Mouse (Mus musculus): ENCODE measurements at regions not wholly inside any gene's neighbourhood (a gene's known extent, or its start where the extent isn't known, plus 50 kb on each side); places are given as distances from the start of the nearest gene placed in this dataset.
"Not testable (repeated sequence)": the region's sequence is repeated elsewhere in the genome, so short reads cannot be mapped to it uniquely, and the experiment has no call there.

DNA sequence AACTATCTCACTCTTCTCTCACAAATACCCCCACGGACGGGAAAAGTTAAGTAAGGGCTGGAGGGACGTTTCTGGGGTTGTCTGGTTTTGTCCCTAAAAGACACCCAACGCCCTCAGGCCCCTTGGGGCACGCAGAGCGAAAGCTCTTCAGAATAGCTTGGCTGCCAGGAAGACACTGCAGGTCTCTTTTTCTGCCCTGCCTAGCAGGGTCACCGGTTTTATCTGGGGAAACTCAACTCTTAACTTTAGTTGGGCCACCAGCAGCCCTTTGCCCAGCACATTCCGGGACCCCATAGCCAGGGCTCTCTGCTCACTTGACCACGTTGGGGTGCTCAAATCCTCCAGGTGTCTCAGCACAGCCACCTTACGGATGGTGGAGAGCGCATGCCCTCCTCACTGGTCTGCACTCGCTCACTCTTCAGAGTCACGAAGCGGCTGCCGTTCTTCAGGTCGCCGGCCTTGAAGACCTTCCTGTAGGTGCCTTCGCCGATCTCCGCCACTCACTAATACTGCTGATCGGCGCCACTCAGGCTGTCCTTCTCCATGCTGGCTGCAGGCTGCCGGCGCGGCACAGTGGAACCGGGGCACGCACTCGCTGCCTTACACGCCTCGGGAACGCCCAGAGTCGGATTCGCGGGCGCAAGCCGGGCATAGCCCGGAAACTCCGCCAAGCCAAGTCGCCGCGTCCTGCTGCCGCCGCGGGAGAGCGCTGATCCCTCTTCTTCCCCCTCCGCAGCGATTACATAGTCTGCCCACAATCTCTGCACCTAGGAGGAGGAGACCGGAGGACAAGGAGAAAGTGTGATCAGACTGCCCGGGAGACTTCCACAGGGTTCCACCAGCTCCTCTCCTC lies 83.0 kb downstream of the Ulbp1 start:
- Histone ChIP-seq H3K4me3 (ENCODE audit: inconsistent target) (peak overlapping the region; percentile 34), H3K79me2 (ENCODE audit: inconsistent target) (no peaks in the 10 kb centered on the region), H3K36me3 (ENCODE audit: inconsistent target) (no peaks in the 10 kb centered on the region), H3K27ac (no peak overlapping the region)
- WGBS (ENCODE audit: missing documents) = 14% methylated on average over 43 of the region's 49 CpGs

- H3K79me2 ChIP-seq (ENCODE audit: inconsistent target); H3K4me3 ChIP-seq (ENCODE audit: inconsistent target); H3K36me3 ChIP-seq (ENCODE audit: inconsistent target); H3K27ac ChIP-seq: not testable (repeated sequence)
- 56% methylated on average over 2 of the region's 3 CpGs for WGBS (ENCODE audit: missing documents)
Measured at GRCm38 (mm10) chr10:7358791-7359190, 114.6 kb downstream of the Ulbp1 start.

GRCm38 (mm10) chr10:7344290-7344689 lies 129.1 kb downstream of the Ulbp1 start:
- not testable (repeated sequence) for H3K27ac ChIP-seq; H3K4me3 ChIP-seq (ENCODE audit: inconsistent target); H3K79me2 ChIP-seq (ENCODE audit: inconsistent target); H3K36me3 ChIP-seq (ENCODE audit: inconsistent target)
- 96% methylated on average over 12 of the region's 13 CpGs for WGBS (ENCODE audit: missing documents)

DNA sequence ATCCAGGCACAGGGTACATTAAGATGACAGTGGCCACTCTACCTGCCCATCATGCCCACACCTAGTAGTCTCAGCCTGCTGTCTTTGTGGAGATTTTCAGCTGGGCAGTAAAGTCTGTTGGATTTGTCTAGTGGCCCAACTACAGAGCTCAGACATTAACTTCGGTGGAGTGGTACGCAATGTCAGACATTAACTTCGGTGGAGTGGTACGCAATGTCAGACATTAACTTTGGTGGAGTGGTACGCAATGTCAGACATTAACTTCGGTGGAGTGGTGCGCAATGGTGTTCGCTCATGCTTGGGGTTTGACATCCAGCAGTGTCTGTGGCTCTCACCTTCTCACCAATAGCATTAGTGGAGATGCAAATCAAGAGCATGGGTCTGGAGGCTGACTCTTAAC lies 129.7 kb downstream of the Ulbp1 start:
- WGBS (ENCODE audit: missing documents) = 93% methylated on average over 8 of the region's 8 CpGs
- not testable (repeated sequence) for H3K27ac ChIP-seq; H3K79me2 ChIP-seq (ENCODE audit: inconsistent target); H3K36me3 ChIP-seq (ENCODE audit: inconsistent target); H3K4me3 ChIP-seq (ENCODE audit: inconsistent target)

GRCm38 (mm10) chr10:7333077-7333747 lies 121.2 kb upstream of the Cnksr3 start:
- H3K79me2 ChIP-seq (ENCODE audit: inconsistent target) = no peaks in the 10 kb centered on the region
- WGBS (ENCODE audit: missing documents) = 24% methylated on average over 7 of the region's 11 CpGs

DNA sequence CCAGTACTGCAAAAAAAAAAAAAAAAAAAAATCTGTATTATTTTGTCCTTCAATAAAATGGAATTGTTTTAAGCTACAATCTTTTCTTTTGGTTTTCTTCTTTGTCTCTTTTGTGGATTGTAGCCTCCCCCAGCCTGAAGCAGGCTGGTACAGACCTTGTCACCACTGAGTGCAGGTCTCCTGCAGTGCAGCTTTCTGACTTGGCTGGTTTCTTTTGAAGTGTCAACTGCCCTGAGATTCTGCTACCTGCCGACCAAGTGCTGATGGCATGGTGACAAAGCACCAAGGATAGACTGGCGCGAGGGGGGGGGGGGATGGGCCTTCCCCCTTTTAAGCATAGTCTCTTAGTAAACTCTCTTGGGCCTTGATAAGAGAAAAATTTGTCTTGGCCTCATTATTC lies 116.2 kb upstream of the Cnksr3 start:
- H3K79me2 ChIP-seq (ENCODE audit: inconsistent target) = no peaks in the 10 kb centered on the region
- no peak overlapping the region for H3K4me3 ChIP-seq (ENCODE audit: inconsistent target)
- 60% methylated on average over 3 of the region's 3 CpGs for WGBS (ENCODE audit: missing documents)
- H3K27ac ChIP-seq = no peak overlapping the region
- no peaks in the 10 kb centered on the region for H3K36me3 ChIP-seq (ENCODE audit: inconsistent target)

More at GRCm38 (mm10) chr10:7333077-7333747, 121.2 kb upstream of the Cnksr3 start:
- Histone ChIP-seq H3K36me3 (ENCODE audit: inconsistent target) (no peaks in the 10 kb centered on the region), H3K27ac (no peak overlapping the region), H3K4me3 (ENCODE audit: inconsistent target) (no peak overlapping the region)

- not testable (repeated sequence) for H3K79me2 ChIP-seq (ENCODE audit: inconsistent target); H3K36me3 ChIP-seq (ENCODE audit: inconsistent target); H3K4me3 ChIP-seq (ENCODE audit: inconsistent target); H3K27ac ChIP-seq
- 100% methylated on average over 3 of the region's 3 CpGs for WGBS (ENCODE audit: missing documents)
Measured at GRCm38 (mm10) chr10:7327046-7327445, 115.0 kb upstream of the Cnksr3 start.

- Histone ChIP-seq H3K4me3 (ENCODE audit: inconsistent target) (no peak overlapping the region), H3K27ac (no peak overlapping the region), H3K79me2 (ENCODE audit: inconsistent target) (no peaks in the 10 kb centered on the region), H3K36me3 (ENCODE audit: inconsistent target) (no peaks in the 10 kb centered on the region)
- WGBS (ENCODE audit: missing documents) = 57% methylated on average over 4 of the region's 4 CpGs
Measured at GRCm38 (mm10) chr10:7325074-7325473, 113.0 kb upstream of the Cnksr3 start.

GRCm38 (mm10) chr10:7323258-7323657 lies 111.2 kb upstream of the Cnksr3 start:
- no peaks in the 10 kb centered on the region for H3K36me3 ChIP-seq (ENCODE audit: inconsistent target)
- no peaks in the 10 kb centered on the region for H3K79me2 ChIP-seq (ENCODE audit: inconsistent target)
- H3K27ac ChIP-seq = no peak overlapping the region
- WGBS (ENCODE audit: missing documents) = 56% methylated on average over 3 of the region's 3 CpGs
- H3K4me3 ChIP-seq (ENCODE audit: inconsistent target) = no peak overlapping the region

DNA sequence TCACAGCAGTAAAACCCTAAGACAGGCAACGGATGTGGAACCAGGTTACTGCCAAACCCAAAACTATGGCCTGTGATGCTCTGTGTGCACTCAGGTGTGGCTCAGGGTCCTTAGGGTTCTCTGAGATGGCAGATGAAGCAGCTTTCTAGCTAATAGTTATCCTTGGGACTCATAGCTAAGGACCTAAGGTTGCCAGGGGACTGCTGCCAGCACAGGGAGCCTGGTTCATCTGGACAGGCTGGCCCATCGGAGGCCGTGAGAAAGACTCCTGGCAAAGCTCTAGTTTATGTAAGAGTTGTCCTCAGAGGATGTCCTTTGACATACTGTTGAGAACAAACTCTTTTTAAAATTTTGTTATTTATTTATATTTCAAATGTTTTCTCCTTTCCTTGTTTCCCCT lies 97.9 kb upstream of the Cnksr3 start:
- Histone ChIP-seq H3K27ac (no peak overlapping the region), H3K36me3 (ENCODE audit: inconsistent target) (no peaks in the 10 kb centered on the region), H3K79me2 (ENCODE audit: inconsistent target) (no peaks in the 10 kb centered on the region), H3K4me3 (ENCODE audit: inconsistent target) (no peak overlapping the region)
- 91% methylated on average over 3 of the region's 3 CpGs for WGBS (ENCODE audit: missing documents)

- 82% methylated on average over 3 of the region's 3 CpGs for WGBS (ENCODE audit: missing documents)
- H3K4me3 ChIP-seq (ENCODE audit: inconsistent target); H3K27ac ChIP-seq; H3K79me2 ChIP-seq (ENCODE audit: inconsistent target); H3K36me3 ChIP-seq (ENCODE audit: inconsistent target): not testable (repeated sequence)
Measured at GRCm38 (mm10) chr10:7305881-7306280, 93.8 kb upstream of the Cnksr3 start.

- no peak overlapping the region for H3K4me3 ChIP-seq (ENCODE audit: inconsistent target)
- no peak overlapping the region for H3K27ac ChIP-seq
- no peaks in the 10 kb centered on the region for H3K79me2 ChIP-seq (ENCODE audit: inconsistent target)
- no peaks in the 10 kb centered on the region for H3K36me3 ChIP-seq (ENCODE audit: inconsistent target)
- 96% methylated on average over 7 of the region's 7 CpGs for WGBS (ENCODE audit: missing documents)
Measured at GRCm38 (mm10) chr10:7298377-7298776, 86.3 kb upstream of the Cnksr3 start.

GRCm38 (mm10) chr10:7295921-7296320 lies 83.9 kb upstream of the Cnksr3 start:
- no peak overlapping the region for H3K4me3 ChIP-seq (ENCODE audit: inconsistent target)
- no peaks in the 10 kb centered on the region for H3K79me2 ChIP-seq (ENCODE audit: inconsistent target)
- 90% methylated on average over 5 of the region's 5 CpGs for WGBS (ENCODE audit: missing documents)
- no peaks in the 10 kb centered on the region for H3K36me3 ChIP-seq (ENCODE audit: inconsistent target)
- no peak overlapping the region for H3K27ac ChIP-seq

GRCm38 (mm10) chr10:7293203-7293602 lies 81.2 kb upstream of the Cnksr3 start:
- Histone ChIP-seq H3K4me3 (ENCODE audit: inconsistent target) (no peak overlapping the region), H3K27ac (no peak overlapping the region), H3K79me2 (ENCODE audit: inconsistent target) (no peaks in the 10 kb centered on the region), H3K36me3 (ENCODE audit: inconsistent target) (no peaks in the 10 kb centered on the region)
- WGBS (ENCODE audit: missing documents) = 92% methylated on average over 5 of the region's 5 CpGs

DNA sequence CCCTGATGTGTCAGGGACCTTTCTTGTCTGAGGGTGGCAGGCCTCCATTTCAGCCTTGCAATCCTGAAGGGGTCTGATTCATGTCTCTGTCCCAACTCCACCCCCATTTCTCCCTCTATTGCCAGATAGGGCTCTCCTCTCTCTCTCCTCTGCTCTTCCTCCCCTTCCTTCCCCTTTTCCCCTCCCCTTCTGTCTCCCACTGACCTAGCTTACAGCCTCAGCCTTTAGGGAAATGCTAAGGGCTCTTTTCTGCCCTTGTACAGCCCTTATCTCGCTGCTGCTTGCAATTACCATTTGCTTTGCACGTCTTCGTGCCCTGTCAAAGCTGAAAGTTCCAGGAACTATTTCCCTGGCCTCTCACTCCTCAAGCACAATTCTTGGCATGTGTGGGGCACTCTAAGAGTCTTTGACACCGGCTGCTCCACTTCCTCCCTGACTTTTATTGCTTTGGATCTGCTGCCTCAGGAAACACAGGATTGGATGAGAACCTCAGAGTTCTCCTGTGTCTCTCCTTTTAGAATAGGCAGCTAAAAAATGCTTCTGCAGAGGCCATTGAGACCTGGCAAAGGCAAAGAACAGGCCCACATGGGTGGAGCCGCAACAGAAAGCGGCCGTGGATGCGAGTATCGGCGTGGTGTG lies 77.9 kb upstream of the Cnksr3 start:
- H3K36me3 ChIP-seq (ENCODE audit: inconsistent target) = no peaks in the 10 kb centered on the region
- 67% methylated on average over 10 of the region's 10 CpGs for WGBS (ENCODE audit: missing documents)
- H3K79me2 ChIP-seq (ENCODE audit: inconsistent target) = no peaks in the 10 kb centered on the region
- H3K4me3 ChIP-seq (ENCODE audit: inconsistent target) = no peak overlapping the region
- no peak overlapping the region for H3K27ac ChIP-seq

Measured in macrophage (primary cell).